Mouse (Mus musculus) heart, postnatal 36 days (tissue): Measurements from ENCODE around the gene Gm20388. TPM values are rescaled to one million over a fixed set of nuclear protein-coding genes. Genes with fewer than 3 reads are reported as not detected.

ENCODE experiments used
- DNase-seq, 2 experiments: peaks; one replicate each; pipeline ENCODE4 v3.0.0; 2021 to 2022
- intact Hi-C: fragments of 180-260 bp; cut with DNase I; formaldehyde crosslinking; loops from one replicate; pipeline ENCODE4 v1.15.1; 2025
- total RNA-seq, 2 experiments: library from RNA; stranded (reverse); gene quantifications; 2 replicates each; pipeline ENCODE4 v1.2.3; 2021

Gene Gm20388
- total RNA-seq, 2 experiments from 2014 or later = 3.5 to 4.9 TPM

DNA sequence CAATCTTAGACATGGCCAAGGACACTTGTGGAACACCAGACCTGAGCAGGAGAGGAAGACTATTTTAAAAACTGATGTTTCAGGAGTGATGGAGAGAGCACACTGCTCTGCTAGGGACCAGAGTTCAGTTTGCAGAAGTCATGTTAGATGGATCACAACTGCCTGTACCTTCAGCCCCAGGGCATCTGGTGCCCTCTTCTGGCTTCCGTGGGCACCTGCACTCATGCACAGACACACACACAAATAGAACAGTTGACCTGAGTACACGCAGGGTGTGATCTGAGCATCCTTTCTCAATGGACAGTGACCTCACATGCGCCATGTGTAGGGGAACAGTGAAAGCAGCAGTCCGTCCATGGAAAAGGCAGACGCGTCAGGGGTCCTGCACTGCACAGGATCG, 2573.2 kb downstream of the Gm20388 start:
- intact Hi-C loops = no loop called here
- no peak for DNase-seq

DNA sequence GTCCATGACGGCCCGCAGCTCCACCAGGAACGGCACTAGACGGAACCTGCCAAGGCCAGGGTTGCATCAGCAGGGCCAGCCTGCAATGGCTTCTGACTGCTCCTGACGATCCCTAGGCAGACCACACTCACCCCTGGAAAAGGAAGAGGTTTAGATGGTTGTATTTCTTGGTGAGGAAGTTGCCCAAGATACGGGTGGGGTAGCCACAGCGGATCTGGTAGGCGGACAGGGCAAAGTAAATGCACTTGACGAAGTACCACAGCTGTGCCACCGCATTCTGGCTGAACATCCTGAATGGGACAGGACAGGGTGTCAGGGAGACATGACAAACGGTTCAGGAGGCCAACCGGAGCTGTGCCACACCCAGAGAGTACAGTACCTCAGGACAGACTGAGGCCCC, 2574.2 kb downstream of the Gm20388 start:
- intact Hi-C loops = no loop called here
- no peak for DNase-seq

DNA sequence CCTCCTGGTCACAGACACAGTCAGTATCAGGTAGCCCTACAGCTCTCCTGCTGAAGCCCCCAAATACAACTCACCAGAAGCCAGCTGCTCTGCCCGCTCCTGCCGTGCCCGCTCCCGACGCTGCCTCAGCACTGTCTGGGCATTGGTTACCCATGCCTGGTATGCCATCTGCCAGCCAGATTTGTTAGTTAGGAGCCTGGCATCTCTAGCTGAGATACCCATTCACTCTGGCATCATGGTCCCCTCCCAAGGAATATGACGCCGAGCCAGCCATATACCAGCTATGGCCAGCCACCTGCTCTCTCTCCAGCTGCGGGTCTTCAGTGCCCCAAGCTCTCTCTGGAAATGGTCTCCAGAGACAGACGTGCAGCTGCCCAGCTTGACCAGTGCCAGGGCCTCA, 2577.7 kb downstream of the Gm20388 start:
- intact Hi-C loops = no loop called here
- DNase-seq = no peak

DNA sequence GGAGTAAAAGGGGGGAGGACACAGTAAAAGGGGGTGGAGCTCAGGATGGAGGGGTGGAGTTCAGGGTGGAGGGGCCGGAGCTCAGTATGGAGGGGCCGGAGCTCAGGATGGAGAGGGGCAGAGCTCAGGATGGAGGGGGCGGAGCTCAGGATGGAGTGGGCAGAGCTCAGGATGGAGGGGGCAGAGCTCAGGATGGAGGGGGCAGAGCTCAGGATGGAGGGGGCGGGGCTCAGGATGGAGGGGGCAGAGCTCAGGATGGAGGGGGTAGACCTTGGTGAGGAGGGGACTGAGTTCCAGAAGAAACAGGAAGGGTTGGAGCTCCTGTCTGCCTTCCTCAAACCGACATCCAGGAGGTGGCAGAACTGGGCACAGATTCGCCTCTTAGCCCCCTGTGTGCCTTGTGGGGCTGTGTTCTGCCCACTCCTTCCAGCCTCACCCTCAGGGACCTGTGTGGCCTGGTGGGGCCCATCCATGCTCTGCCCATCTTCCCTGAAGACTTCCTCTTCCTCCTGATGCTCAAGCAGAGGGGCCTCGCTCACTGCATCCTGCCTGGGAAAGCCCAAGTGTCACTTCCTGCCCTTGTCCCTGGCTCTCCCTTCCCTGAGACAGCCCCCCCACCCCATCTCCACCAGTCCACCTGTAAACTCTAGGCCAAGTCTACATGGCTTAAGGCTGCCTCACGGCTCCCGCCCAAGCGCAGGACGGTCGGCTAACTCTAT, 2586.5 kb downstream of the Gm20388 start:
- DNase-seq = no peak
- intact Hi-C loops = loop anchor here (5.0 to 10.0 kb wide), 2 partner anchors 180 to 598 kb away; no protein-coding TSS in a partner anchor

DNA sequence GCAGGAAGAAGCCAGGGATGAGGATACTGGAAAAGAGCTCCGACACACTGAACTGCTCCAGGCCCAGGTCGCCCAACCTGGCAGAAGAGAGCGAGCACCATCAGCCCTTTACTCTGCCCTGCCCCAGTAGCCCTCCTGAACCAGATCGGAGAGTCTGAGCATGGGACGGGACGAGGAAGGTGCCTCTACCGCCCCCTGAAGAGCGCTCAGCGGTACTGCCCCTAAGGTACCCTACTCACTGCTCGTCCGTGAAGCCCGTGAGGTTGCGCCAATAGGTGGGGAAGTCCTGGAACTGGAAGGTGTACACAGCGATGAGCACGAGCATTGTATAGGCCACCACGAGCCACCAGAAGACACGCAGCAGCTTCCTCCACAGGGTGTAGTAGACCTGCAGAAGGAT, 2587.3 kb downstream of the Gm20388 start:
- intact Hi-C loops = loop anchor here (5.0 to 10.0 kb wide), 2 partner anchors 179 to 597 kb away; no protein-coding TSS in a partner anchor
- no peak for DNase-seq

DNA sequence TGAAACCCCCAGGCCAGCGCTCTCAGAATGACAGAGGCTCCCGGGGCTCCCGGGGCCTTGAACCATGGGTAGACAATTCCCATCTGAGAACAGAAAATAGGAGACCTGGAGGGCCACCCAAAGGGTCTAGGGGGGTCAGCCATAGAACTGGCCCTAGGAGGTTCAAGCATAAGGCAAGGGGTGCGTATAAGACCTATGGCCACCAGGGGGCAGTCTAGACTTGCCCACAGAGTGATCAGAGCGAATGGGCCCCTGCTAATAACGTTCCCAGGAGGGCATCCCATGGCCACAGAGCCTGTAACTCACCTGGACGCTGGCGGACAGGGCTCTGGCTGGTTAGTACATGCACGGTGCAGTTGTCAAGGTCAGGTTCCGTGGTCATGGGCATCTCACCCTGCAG, 2590.2 kb downstream of the Gm20388 start:
- peak; percentile 81 to 86 for DNase-seq
- intact Hi-C loops = loop anchor here (1.0 to 2.0 kb wide), 3 partner anchors 50 to 329 kb away; partner anchors contain the start of gene Piezo1

DNA sequence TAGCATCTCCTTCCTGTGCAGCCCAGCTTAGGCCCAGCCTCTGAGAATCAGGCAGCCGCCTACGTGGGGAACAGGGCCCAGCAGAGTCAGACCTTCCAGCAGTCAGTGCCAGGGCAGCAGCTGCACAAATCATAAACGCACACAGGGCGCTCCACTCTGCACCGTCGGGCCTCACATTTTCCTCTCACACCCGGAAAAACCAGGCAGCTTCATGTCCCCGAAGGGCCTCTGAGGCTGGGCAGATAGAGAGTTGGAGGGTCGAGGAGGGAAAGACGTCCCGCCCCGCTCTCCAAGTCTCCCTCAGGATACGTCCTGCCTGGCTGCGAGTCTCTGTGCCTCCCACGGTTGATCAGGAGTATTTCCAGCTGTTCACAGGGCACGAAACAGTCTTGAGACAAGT, 2600.9 kb downstream of the Gm20388 start:
- DNase-seq = peak; percentile 62 to 66
- intact Hi-C loops = no loop called here

DNA sequence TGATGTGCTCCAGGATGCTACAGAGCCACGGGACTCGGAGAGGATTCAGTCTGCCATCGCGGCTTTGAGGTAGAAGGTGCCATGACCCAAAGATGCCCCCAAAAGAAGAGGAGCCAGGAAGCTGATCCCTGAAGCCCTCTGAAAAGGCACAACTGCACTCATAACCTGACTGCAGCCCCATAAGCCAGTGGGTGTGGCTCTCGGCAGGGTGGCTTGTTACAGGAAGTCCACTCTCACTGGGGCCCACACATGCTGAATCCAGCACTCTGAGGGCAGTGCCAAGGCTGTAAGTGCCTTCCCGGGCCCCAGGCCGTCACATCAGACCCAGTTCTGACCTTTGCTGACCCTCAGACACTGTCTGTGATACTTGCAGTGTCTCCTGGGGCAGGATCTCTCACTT, 2601.8 kb downstream of the Gm20388 start:
- no peak for DNase-seq
- intact Hi-C loops = no loop called here

DNA sequence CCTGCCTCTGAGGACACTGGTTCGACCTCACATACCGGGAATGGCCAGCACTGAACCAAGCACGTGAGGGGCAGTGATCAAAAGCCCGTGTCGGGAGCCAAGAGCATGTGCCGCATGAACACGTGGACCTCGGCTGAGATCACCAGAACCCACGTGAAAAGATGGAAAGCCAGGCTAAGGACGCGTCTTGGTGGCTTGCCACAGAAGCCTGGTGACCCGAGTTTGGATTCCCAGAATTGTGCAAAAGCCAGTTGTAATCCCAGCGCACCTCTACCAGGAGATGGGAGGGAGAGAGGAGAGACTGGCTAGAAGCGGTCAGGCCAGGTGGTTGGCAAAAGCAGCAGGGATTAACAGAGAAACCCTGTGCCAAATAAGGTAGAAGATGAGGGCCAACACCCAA, 2605.1 kb downstream of the Gm20388 start:
- DNase-seq = no peak

DNA sequence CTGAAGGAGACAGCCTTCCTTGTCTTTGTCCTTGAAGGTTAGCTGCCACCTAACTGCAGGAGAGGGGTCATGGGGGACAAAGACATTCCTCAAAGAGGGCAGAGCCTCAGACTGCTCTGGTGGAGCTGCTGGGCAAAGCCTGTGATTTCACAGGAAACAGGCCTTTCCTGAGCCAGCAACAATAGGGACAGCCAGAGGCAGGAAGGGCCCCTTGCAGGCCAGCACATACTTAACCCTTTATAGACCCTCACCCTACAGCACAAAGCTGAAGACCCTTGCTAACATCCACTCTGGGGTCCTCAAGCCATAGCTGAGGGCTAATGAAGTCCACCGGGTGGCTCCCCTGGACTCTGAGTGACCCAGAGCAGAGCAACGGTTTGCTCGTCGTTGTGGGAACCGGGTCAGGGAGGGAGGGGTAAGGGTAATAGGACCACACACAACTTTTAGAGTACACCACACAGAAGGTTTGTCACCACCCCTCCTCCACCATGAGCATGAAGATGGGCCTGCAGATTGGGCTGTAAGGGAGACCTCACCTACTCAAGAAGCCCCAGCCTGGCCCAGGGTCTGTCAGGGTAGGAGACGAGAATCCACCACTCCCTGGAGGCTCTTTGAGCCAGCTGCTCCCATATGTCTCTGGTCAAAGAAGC, 2607.0 kb downstream of the Gm20388 start:
- DNase-seq = peak; percentile 50 to 64
- intact Hi-C loops = loop anchor here (2.0 kb wide), 1 partner anchor 31 kb away; no protein-coding TSS in a partner anchor

More for the DNA sequence above, 2605.1 kb downstream of the Gm20388 start:
- intact Hi-C loops = loop anchor here (2.0 kb wide), 1 partner anchor 33 kb away; no protein-coding TSS in a partner anchor

DNA sequence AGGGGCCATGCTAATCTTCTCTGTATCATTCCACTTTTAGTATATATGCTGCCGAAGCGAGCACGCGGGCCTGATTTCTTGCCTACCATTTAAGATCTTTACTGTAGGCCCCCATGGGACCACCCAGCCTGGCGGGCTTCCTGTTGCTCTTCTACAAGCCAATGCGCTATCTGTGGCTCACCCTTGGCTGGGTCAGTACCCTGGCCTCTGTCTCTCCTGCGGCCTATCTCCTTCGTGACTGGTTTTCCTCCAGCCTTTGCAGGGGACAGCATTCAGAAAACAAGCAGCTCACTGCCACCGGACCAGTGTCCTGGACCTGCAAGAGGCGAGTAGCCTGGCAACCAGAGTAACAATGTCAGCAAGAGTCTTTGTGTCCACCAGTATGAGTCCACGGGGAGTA, 2610.0 kb downstream of the Gm20388 start:
- intact Hi-C loops = no loop called here
- no peak for DNase-seq

DNA sequence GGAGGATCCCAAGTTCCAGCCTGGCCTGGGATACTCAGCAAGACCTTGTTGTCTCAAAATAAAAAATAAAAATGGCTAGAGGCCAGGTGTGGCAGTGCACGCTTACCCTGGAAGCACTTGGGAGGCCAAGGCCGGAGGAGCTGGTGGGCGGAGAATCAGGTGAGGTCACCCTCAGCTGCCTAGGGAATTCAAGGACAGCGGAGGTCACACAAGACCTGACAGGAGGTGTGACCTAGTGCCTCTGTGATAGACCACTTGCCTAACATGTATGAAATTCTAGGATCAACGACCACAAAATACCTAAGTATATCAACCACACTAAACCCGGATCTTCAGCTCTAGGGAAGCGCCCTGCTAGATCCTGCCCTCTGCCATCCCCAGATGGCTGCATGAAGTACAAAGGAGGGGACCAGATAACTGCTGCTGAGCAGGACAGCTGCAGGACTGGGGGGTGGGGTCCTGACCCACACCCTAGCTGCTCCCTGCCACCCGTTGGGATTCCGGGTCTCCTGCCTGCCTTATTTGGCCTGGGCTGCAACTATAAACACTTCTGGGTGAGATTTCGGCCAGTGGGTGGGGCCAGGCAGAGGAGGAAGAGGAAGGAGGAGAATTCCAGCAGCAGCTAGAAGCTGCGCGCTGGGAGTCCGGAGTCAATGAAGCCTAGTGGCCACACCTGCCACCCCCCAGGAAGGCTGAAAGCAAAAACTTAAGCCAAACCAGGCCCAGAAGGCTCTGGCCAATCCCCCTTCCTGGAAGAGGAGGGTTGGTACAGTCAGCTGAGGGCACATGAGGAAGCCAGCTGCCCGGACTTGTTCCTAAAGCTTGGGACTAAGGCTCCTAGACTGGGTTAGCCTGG, 2612.4 kb downstream of the Gm20388 start:
- intact Hi-C loops = loop anchor here (2.0 kb wide), 1 partner anchor 24 kb away; no protein-coding TSS in a partner anchor
- DNase-seq = peak; percentile 66 to 69

DNA sequence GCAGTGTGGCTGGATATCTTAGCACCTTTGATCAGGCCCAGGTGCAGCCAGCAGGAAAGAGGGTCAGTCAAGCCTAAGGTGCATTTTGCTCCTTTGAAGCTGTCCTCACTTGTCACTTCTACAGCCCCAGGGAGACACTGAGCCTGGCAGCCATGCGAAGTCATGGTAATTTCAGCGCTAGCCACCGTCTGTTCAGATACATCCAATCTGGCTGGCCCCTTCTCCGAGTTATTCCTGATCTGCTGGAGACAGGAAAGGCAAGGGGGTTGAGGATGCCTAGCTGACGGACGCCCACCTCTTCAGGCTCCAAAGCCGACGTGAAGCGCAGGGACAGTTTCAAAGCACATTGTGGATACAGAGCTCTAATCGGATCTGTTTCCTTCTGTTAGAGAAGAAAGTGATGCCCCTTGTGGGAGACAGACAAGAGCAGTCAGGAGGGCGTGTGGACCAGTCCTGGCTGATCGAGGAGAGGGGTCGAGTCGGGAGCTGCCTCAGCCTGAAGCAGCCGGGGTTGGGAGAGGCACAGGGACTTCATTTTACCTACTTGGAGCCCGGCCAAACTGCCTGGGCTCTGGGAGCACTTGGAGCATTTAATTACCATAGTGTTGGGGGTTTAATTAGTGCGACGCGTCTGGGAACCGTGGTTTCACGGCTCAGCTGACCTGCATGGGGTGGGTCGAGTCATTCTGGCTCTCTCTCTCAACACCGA, 2613.2 kb downstream of the Gm20388 start:
- intact Hi-C loops = loop anchor here (2.0 kb wide), 1 partner anchor 23 kb away; no protein-coding TSS in a partner anchor
- DNase-seq = peak in 1 of 2 experiments; percentile 41

DNA sequence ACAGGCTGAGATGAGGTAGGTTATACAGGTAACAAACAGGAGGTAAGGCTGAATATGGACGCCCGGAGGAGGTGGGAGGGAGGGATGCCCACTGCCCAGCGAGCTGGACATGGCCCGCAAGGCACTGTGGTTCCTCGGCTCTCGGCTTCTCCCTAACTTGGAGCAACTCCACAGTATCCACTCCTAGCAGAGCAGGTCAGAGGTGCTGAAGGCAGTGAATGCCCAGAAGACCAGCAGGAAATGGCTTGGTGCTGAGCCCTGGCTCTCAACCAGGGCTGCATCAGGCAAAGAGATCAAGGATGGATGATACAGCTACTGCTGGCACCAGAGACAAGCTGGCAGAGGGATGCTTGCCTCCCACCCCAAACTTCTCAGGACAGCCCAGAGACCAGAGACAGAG, 2613.9 kb downstream of the Gm20388 start:
- DNase-seq = peak in 1 of 2 experiments; percentile 22
- intact Hi-C loops = no loop called here

DNA sequence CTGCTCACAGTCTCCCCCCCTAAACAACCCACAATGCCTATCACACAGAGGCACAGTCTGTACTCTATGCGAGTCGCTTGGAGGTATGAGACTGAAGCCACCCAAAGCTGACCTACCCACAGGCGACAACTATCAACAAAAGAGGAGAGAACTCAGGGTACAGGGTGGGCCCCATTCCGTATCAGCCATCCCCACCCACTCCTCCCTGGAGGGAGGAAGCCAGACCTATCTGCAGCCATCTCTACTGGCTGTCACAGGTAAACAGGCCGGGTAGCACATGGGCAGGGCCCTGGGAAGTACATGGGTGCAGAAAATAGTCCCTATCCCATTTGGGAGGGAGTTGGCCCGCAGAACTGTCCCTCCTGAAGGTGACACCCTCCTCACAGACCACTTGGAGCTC, 2614.4 kb downstream of the Gm20388 start:
- DNase-seq = no peak
- intact Hi-C loops = no loop called here

DNA sequence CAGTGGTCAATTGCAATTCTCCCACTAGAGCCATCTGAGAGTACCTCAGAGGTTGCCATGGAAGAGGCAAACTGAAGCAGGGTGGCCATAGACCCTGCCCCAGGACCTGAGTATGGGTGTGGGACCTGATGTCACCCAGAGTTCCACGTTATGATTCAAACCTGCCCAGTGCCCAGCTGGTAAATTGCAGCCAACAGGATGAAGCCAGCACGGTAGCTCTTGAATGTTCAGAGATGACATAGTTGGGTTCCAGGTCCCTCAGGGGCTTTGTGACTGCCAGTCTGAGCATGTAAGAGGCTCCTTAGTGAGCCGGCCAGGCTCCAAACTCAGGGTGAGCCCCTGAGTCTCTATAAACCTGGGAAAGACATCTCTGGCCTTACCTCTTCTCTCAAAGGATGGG, 2615.4 kb downstream of the Gm20388 start:
- no peak for DNase-seq
- intact Hi-C loops = no loop called here

DNA sequence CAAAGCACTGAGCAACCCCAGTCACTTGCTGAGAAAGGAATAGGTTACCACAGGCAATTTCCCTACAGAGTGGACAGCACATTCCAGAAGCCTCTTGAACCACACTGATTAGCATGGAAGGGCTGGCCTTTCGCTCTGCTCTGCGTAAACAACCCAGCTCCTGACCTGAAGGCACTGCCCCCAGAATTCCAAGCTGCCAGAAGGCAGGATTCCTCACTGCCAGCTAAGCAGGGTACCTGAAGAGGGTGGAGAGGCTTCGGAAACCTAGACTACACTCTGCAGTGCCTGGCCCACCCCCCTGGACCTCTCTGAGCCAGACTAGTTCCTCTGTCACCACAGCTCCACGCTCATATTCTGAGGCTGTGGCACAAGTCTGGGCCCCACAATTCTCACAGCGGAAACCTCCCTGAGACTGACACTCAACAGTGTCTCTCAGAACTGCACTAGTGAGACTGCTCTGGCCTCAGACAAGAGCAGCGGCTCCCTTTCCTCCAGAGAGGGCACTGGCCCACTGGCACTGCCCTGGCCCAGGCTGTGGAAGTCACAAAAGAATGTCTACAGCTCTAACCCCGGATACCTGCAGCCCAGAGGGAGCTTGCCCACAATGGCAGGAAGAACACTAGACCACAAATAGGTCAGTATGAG, 2616.0 kb downstream of the Gm20388 start:
- intact Hi-C loops = no loop called here
- no peak for DNase-seq

DNA sequence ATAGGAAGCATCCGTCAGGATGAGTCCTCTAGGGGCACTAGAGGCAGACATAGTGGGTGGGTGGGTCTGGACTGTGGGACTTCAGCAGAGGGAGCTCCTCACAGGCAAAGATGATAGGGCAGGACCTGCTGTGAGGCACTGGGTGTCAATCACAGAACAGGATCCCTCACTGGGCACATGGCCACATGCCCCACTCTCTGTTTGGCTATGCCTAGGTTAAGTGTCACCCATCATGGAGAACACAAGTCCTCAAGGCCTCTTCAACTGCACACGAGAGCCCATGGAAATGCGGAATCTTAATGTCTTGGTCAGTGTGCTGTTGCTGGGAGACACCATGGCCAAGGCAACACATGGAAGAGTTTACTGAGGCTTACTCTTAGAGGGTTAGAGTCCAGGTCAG, 2617.3 kb downstream of the Gm20388 start:
- intact Hi-C loops = no loop called here
- no peak for DNase-seq

DNA sequence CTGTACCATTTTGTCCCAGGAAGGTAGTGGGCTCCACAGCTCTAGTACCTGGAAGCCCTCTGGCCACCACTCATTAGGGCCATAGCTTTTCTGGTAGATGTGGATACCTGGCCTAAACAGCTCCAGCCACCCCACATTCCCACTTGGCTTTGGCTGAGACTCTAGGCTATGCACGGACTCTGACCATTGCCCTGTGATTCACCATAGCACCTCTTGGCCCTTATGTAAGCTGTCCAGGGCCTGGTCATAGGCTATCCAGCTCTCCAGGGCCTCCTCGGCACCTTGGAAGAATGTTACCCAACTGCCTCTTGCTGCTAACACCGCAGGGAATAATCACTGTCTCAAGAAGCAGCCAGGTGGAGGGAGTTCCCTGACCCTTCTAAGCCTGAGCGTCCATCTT, 2618.5 kb downstream of the Gm20388 start:
- intact Hi-C loops = no loop called here
- DNase-seq = no peak

DNA sequence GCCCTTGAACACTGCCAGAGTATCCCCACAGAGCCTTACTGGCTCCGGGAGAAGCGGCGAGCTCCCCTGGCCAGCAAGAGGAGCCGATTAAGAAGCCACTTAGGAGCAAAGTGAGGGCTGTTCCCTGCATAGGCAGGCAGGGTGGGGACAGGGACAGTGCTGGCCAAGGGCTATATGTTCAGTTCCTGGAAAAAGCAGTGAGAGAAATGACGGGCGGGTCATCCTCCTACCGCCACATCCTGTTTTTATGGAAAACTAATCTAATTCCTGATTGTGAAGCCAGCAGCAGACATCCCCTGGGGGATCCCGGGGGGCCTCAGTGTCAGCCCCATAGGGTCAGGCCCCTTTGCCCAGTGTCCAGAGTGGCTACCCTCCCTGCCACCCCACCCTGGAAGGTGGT, 2620.7 kb downstream of the Gm20388 start:
- intact Hi-C loops = loop anchor here (2.0 kb wide), 1 partner anchor 15 kb away; no protein-coding TSS in a partner anchor

More for the DNA sequence above, 2620.7 kb downstream of the Gm20388 start:
- peak in 1 of 2 experiments; percentile 24 for DNase-seq
